Mouse (Mus musculus) frontal cortex, postnatal 14 days (tissue): ENCODE measurements around the gene Tmem74b.
A peak's percentile ranks its signal among the peaks of the same experiment; 100 is the strongest.

ENCODE experiments used
- DNase-seq, 2 experiments: peaks; one replicate each; pipeline ENCODE4 v3.0.0; 2022; ENCODE audit warnings: low spot score in 2 of 2

Tmem74b gene

DNA sequence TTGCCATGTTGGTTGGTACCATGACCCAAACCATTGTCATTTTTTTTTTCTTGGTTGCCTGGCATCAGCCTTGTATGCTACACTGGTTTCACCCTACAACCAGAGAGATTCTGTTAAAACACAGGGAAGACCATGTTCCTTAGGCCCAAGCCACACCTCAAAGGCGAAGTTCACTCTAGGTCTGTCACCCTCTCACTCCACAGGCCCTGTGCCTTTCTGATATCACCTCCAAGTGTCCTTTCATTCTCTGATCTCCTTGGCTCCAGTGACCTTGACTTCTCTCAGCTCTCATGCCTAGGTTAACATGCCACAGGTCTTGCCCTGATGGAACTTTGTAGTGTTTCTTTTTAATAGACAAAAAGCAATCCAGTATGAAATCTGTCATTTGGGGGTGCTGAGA, 40.3 kb downstream of the Tmem74b start:
- DNase-seq: no peak

DNA sequence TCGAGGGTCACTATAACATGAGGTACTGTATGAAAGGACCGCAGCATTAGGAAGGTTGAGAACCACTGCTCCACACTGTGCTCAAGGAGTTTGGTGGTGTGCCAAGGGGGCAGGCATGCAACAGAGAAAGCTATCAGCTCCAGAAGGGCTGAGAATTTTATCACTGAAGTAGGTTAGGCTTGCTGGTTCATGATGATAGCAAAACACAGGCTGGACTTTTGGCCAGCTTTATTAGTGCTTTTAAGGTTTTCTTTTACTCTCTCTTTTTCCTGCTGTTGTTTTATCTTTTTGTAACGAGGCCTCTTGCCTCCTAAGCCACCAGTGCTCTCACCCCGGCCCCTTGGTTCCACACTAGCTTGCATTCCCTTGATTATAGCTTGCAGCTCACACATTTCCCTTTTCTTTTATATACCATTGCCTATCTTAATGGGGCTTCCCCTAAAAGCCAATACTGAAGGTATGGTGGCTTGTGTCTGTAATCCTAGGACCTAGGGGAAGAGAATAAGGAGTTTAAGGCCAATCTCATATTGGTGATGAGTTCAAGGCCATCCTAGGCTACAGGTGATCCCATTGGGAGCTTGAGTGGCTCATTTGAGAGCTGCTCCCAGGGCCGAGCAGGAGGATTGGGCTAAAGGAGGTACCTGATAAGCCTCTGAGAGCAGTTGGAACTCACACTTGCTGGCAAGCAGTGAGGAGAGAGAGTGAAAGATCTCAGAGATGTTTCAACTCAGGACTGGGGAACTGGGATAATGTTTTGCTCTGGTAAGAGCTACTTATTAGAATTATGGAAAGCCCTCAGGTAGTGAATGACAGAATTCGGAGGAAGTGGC, 41.3 kb downstream of the Tmem74b start:
- no peak for DNase-seq

DNA sequence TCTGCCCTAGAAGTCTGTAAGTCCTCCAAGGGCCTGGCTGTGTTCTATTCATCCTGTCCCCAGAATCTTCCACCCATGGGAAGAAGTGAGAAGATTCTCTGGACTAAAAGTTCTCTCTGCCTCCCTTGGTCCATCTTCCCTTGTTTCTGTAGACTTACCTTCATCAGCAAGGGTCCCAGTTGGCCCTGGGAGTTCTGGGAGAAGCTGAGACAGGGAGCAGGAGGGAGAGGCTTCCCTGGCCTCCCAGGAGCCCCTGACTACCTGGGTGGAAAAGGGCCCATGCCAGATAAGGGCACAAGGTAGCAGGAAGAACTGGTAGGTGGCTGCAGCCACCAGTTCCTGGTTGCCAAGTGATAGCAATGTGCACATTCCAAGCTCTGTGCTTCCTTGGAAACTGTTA, 42.0 kb downstream of the Tmem74b start, which contains the start of gene Psmf1:
Gene Psmf1, minus strand, starts transcription at position 342 of the 400 bp plus-strand sequence.
- no peak for DNase-seq

DNA sequence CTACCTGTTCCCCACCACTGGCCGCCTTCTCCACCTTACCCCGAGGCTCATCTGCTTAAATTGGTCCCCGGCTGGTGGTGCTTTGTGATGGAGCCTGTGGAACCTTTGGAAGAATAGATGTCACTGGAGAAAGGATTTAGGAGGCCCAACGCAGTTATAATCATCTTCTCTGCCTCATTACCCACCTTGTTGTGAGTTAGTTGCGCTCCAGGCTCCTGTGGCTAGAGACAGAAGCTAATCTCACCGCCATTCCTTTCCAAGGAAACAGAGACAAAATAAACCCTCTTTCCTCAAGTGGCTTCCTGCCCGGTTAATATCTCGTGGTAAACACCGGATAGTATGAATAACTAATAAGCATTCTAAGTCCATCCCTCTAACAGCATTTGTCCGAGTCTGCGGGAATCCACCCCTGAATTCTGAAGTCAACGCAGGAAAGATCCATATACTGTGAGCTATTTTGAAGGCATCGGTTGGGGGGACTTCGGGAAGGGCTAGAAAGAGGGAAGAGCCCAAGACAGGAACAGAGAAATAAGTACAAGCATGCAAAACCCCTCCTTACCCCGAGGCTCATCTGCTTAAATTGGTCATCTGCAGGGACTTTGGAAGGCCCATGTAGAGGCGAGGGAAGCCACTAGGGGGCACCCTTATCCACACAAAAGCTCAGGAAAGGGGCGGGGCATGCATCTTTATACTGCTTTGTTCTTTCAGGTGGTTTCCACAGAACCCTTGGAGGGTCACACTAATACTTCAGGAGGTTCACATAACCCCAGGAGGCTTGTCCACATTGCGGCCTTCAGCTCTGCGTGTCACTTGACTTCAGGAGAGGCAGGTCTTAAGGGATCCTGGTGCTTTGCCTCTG, 46.3 kb downstream of the Tmem74b start:
- DNase-seq: peak; percentile 49 to 73

DNA sequence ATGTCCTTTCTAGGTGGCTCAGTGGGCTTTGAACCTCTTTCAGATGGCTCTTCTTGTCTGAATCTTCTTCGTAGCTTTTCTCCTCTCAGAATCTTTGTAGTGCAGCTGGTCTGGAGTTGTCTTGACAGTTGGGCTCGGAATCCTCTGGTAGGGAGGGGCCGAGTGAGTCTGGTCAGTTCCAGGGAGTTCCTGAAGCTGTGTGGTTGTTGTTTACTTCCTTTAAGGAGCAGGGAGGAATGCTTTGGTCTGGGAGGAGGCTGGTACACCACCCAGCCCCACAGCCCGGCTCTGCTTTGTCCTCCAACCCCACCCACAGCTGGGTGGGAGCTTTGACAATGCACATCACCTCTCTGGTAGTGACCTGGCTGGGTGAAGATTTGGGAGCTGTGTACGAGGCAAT, 49.5 kb downstream of the Tmem74b start:
- no peak for DNase-seq

DNA sequence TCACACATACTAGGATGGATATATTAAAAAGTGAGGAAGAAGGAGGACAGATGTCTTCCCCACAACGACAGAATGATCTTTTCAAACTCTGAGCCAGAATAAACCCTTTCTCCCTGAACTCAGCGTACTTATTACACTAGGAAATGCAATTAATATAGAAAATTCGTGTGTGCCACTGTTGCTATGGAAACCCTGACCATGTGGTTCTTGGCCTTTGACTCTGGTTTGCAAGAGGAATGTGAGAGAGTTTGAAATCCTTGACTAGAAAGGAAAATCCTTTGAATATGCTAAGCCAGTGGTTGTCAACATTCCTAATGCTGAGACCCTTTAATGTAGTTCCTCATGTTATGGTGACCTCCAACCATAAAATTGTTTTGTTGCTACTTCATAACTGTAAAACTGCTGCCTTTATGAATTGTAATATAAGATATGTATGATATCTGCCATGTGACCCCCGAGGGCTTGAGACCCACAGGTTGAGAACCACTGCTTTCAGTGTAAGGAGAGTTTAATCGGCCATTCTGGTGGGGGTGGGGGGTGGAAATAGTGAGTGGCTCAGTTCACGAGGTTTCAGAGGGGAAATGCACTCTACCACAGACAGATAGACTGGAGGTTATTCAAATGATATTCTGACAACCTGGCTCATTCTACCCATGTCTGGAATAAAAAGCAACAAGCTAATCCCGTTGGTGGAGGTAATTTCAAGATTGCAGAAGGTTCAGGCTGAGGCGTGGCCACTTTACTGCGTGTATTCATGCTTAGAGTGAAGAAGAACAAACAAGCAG, 54.7 kb downstream of the Tmem74b start:
- no peak for DNase-seq

DNA sequence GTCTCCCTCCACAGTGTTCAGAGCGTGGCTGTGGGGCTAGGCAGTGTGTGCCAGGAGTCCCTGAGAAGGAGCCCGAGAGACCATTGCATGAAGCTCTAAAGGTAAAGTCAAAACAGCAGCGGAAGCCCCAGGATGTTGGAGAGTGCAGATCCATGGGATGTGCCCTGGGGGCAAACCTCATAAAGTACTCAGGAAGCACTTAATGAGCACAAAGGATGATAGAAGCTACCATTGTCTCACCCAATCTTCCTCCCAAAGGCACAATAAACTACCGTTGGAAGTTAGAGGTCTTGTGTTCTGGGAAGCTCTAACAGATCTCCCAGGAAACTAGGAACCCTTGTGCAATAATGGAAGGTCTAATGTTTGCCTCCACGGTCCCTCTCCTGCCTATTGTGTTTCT, 55.6 kb downstream of the Tmem74b start:
- no peak for DNase-seq

DNA sequence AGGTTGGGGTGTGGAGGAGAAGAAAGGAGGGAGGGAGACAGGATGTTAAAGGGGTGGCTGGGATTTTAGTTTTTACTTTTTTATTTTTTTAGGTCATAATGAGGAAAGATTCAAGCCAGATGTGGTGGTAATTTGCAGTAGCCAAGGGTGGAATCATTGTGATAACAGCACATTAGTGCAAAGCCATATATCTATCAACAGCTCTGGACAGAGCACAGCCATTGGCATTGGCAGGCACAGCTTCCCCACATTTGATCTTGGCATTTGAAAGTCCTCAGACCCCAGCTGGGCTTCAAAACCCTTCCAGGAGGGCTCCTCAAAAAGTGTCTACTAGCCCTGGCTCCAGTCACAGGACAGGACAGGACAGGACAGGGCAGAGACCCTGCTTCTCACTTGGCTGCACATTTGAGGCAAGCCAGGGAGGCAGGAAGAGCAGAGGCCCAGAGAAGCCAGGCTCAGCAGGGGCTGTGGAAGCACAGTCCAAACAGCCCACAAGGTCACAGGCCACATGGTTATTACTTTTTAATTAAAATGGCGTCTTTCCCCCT, 57.1 kb downstream of the Tmem74b start:
- DNase-seq: no peak
